In genomic region chr5:137956404-137956803, GRCm38 (mm10) we compare ENCODE assay signal across 22 mouse cellular contexts. TPM values are rescaled to one million over a fixed set of nuclear protein-coding genes. Genes with fewer than 3 reads are reported as not detected.
DNase-seq lines count a peak whose midpoint lies in the region; ATAC-seq and TF ChIP-seq lines count a peak whose summit lies in the region.
"Had no signal": no experiment of that assay in that cellular context is flagged by ENCODE, and none has a peak within 500 bp of the region (broad histone marks: within the 10 kb centered on the region; RNA-seq: fewer than 3 reads in every experiment).

No protein-coding gene starts in this region.

- H3K4me2 ChIP-seq in hindbrain, embryonic 14.5 days (replicated peaks), result no peak overlapping the region

- TF ChIP-seq EP300 in MEL (IDR thresholded peaks at IDR 0.05; ENCODE audit: low read depth in 1 of 2, low read length in 2 of 2), result no peak

- TF ChIP-seq CTCF in MEL (IDR thresholded peaks at IDR 0.05 in 2 of 3, conservative IDR thresholded peaks at IDR 0.05 in 1 of 3; ENCODE audit: control insufficient read depth in 1 of 3, insufficient read depth in 1 of 3, low read depth in 2 of 3, low read length in 3 of 3, poor library complexity in 1 of 3, severe bottlenecking in 1 of 3), result no peak

- H3K4me3 ChIP-seq in MEL (ENCODE audit: control insufficient read depth in 1 of 2, insufficient read depth in 1 of 2, low read depth in 2 of 2, low read length in 2 of 2), result no peak overlapping the region
- H3K4me3 ChIP-seq in hindbrain, embryonic 14.5 days (replicated peaks; ENCODE audit: low read length), result no peak overlapping the region

- TF ChIP-seq POLR2A in MEL (IDR thresholded peaks at IDR 0.05; ENCODE audit: control insufficient read depth in 1 of 2, insufficient read depth in 1 of 2, low read depth in 1 of 2, low read length in 2 of 2, poor library complexity in 1 of 2), result no peak

- no peak overlapping the region for H3K9ac ChIP-seq in MEL (ENCODE audit: control insufficient read depth, low read depth, low read length, poor library complexity, severe bottlenecking)
- H3K9ac ChIP-seq in hindbrain, embryonic 14.5 days, result no peak overlapping the region

- no peak for TF ChIP-seq RAD21 in MEL (IDR thresholded peaks at IDR 0.05; ENCODE audit: low read depth, low read length)

- peak; percentile 25 for DNase-seq in MEL (ENCODE audit: low read depth, low spot score)
- DNase-seq in hindbrain, embryonic 14.5 days (ENCODE audit: low spot score), result no peak
- DNase-seq: adrenal gland, adult 2 months; adrenal gland, adult 8-10 months; adrenal gland, postnatal 10 days; adrenal gland, postnatal 14 days; adrenal gland, postnatal 25 days; adrenal gland, postnatal 36 days; B cell, adult 2 months; cerebellum, adult 11 months; cerebellum, adult 11-12 months; cerebellum, adult 18-20 months; cerebellum, adult 2 months; cerebellum, adult 8-10 months had no signal

- ATAC-seq in hindbrain, embryonic 14.5 days (ENCODE audit: low FRiP score), result no peak
- ATAC-seq: activated CD4-positive, CD25-positive, alpha-beta regulatory T cell, adult 4 months; CD4-positive, CD25-positive, alpha-beta regulatory T cell, adult 4 months; Patski had no signal

- no peaks in the 10 kb centered on the region for H3K9me3 ChIP-seq in MEL (replicated peaks; ENCODE audit: insufficient read depth, low read length)
- no peaks in the 10 kb centered on the region for H3K9me3 ChIP-seq in hindbrain, embryonic 14.5 days (ENCODE audit: control insufficient read depth, low read length)
- H3K9me3 ChIP-seq: G1E had no signal

- no peaks in the 10 kb centered on the region for H3K79me2 ChIP-seq in MEL (ENCODE audit: control insufficient read depth, insufficient read depth, low read length, poor library complexity)

- H3K27ac ChIP-seq in MEL (ENCODE audit: control insufficient read depth, low read depth, low read length), result no peak overlapping the region
- no peak overlapping the region for H3K27ac ChIP-seq in hindbrain, embryonic 14.5 days

- no peaks in the 10 kb centered on the region for H3K36me3 ChIP-seq in MEL (ENCODE audit: control insufficient read depth in 1 of 2, insufficient read depth in 2 of 2, low read length in 2 of 2)
- no peaks in the 10 kb centered on the region for H3K36me3 ChIP-seq in hindbrain, embryonic 14.5 days (replicated peaks; ENCODE audit: control insufficient read depth, insufficient read depth)
- H3K36me3 ChIP-seq: G1E had no signal

- H3K4me1 ChIP-seq in MEL (ENCODE audit: control insufficient read depth in 1 of 2, insufficient read depth in 2 of 2, low read length in 2 of 2), result no peaks in the 10 kb centered on the region
- no peaks in the 10 kb centered on the region for H3K4me1 ChIP-seq in hindbrain, embryonic 14.5 days (replicated peaks; ENCODE audit: control insufficient read depth, insufficient read depth, low read length)

- H3K27me3 ChIP-seq in MEL (ENCODE audit: control insufficient read depth in 1 of 2, insufficient read depth in 2 of 2, low read length in 2 of 2), result peaks cover 1 to 2% of the 10 kb centered on the region in 2 experiments; a peak in 2 of 4 replicates
- H3K27me3 ChIP-seq in hindbrain, embryonic 14.5 days (ENCODE audit: control insufficient read depth, insufficient read depth, low read length), result no peaks in the 10 kb centered on the region

- WGBS in hindbrain, embryonic 14.5 days, result 95% methylated on average over 3 of the region's 3 CpGs

TF ChIP-seq in MEL, 35 proteins besides CTCF, POLR2A, EP300 and RAD21:
- TF ChIP-seq TCF12 (IDR thresholded peaks at IDR 0.05; ENCODE audit: low read depth, low read length), result no peak
- peak; percentile 92 for TF ChIP-seq TBP (IDR thresholded peaks at IDR 0.05; ENCODE audit: low read depth, low read length)

RNA-seq across cellular contexts. Expression of gene Gjc3, which starts 6.5 kb away (rescaled TPM):
- total RNA-seq in MEL (2012; rRNA removed), result not detected in 2 replicates
- polyA plus RNA-seq in MEL (2012; ENCODE audit: insufficient read depth in 1 of 2, insufficient read length in 2 of 2, low read depth in 1 of 2, low replicate concordance in 2 of 2, missing spikeins in 1 of 2), result not detected
- 0.80 and 1.2 TPM in 2 replicates for polyA plus RNA-seq in hindbrain, embryonic 14.5 days (2014; fragmentation: Nextera tagmentation; extraction: Ambion mirVana)
- total RNA-seq: CH12.LX had no signal
- polyA plus RNA-seq: activated CD4-positive, CD25-positive, alpha-beta regulatory T cell, adult 4 months; C2C12; G1E; Patski had no signal

RNA-seq across cellular contexts. Expression of gene Azgp1, which starts 24.9 kb away (rescaled TPM):
- total RNA-seq in MEL (2012; rRNA removed), result not detected in 2 replicates
- not detected for polyA plus RNA-seq in MEL (2012; ENCODE audit: insufficient read depth in 1 of 2, insufficient read length in 2 of 2, low read depth in 1 of 2, low replicate concordance in 2 of 2, missing spikeins in 1 of 2)
- not detected in 2 replicates for polyA plus RNA-seq in hindbrain, embryonic 14.5 days (2014; fragmentation: Nextera tagmentation; extraction: Ambion mirVana)
- total RNA-seq: CH12.LX, ES-E14, G1E had no signal
- polyA plus RNA-seq: brain, embryonic 14.5 days; C2C12; CD4-positive, CD25-positive, alpha-beta regulatory T cell, adult 4 months; G1E; Patski had no signal

RNA-seq across cellular contexts. Expression of gene Cyp3a13, which starts 35.0 kb away (rescaled TPM):
- total RNA-seq in MEL (2012; rRNA removed), result not detected in 2 replicates
- polyA plus RNA-seq in MEL (2012; ENCODE audit: insufficient read depth in 1 of 2, insufficient read length in 2 of 2, low read depth in 1 of 2, low replicate concordance in 2 of 2, missing spikeins in 1 of 2), result not detected
- polyA plus RNA-seq in hindbrain, embryonic 14.5 days (2014; fragmentation: Nextera tagmentation; extraction: Ambion mirVana), result not detected in 2 replicates
- total RNA-seq: adrenal gland, postnatal 25 days; CH12.LX had no signal
- polyA plus RNA-seq: activated CD4-positive, CD25-positive, alpha-beta regulatory T cell, adult 4 months; adrenal gland, adult 2 months; brain, embryonic 14.5 days; C2C12; CD4-positive, CD25-positive, alpha-beta regulatory T cell, adult 4 months; G1E had no signal
